Mouse (Mus musculus) liver, embryonic 15.5 days (tissue): Measurements from ENCODE around the gene Boll. TPM values are rescaled to one million over a fixed set of nuclear protein-coding genes. Genes with fewer than 3 reads are reported as not detected.

Experiments
- ATAC-seq: fragments of 200-750 bp; cut with Nextera tagmentation; 2 replicates; pipeline ENCODE4 v1.8.0; 2017; ENCODE audit warnings: moderate number of reproducible peaks, mild to moderate bottlenecking, moderate library complexity; ENCODE audit not compliant: insufficient read depth
- H3K27ac ChIP-seq: fragments of 300-500 bp; sonication (generic); replicated peaks from 2 replicates; pipeline ENCODE4 v1.5.1; 2015; ENCODE audit warnings: mild to moderate bottlenecking, inconsistent platforms
- H3K27me3 ChIP-seq: fragments of 300-500 bp; sonication (generic); 2 replicates; pipeline ENCODE4 v1.6.1; 2015; ENCODE audit warnings: mild to moderate bottlenecking, inconsistent platforms
- H3K36me3 ChIP-seq: fragments of 300-500 bp; sonication (generic); replicated peaks from 2 replicates; pipeline ENCODE4 v1.6.1; 2015; ENCODE audit warnings: moderate library complexity, mild to moderate bottlenecking, inconsistent platforms
- H3K4me1 ChIP-seq: fragments of 300-500 bp; sonication (generic); replicated peaks from 2 replicates; pipeline ENCODE4 v1.6.1; 2015; ENCODE audit warnings: inconsistent platforms
- H3K4me2 ChIP-seq: fragments of 300-500 bp; sonication (generic); 2 replicates; pipeline ENCODE4 v1.6.1; 2015; ENCODE audit warnings: moderate library complexity, mild to moderate bottlenecking, inconsistent platforms
- H3K4me3 ChIP-seq: fragments of 300-500 bp; sonication (generic); replicated peaks from 2 replicates; pipeline ENCODE4 v1.5.1; 2015; ENCODE audit warnings: mild to moderate bottlenecking, inconsistent platforms
- H3K9ac ChIP-seq: fragments of 300-500 bp; sonication (generic); 2 replicates; pipeline ENCODE4 v1.6.1; 2015; ENCODE audit warnings: moderate library complexity, mild to moderate bottlenecking, inconsistent platforms
- H3K9me3 ChIP-seq: fragments of 300-500 bp; sonication (generic); replicated peaks from 2 replicates; pipeline ENCODE4 v1.6.1; 2016; ENCODE audit warnings: inconsistent platforms
- WGBS: fragments of 180-500 bp; shearing (Covaris S2); methylation state at CpG from one replicate; pipeline ENCODE4 v1.1.7; 2015; ENCODE audit warnings: mixed read lengths; ENCODE audit not compliant: insufficient replicate concordance; 5-methylcytosine and 5-hydroxymethylcytosine counted together
- polyA plus RNA-seq: library from polyadenylated mRNA; unstranded; fragments of >200 nt; fragmentation: Nextera tagmentation; extraction: Ambion mirVana; gene quantifications from 2 replicates; pipeline ENCODE4 v1.2.1, GENCODE M21; 2015

The Boll gene
- polyA plus RNA-seq, 1 experiment from 2014 or later: 0.07 TPM

GRCm38 (mm10) chr1:55238496-55238895 lies 124.8 kb downstream of the Boll start:
- Histone ChIP-seq H3K4me1 (peaks cover 33% of the 10 kb centered on the region), H3K9me3 (no peaks in the 10 kb centered on the region), H3K27me3 (no peaks in the 10 kb centered on the region), H3K36me3 (0 out of 2 replicates have a peak, but pooled peaks cover 9% of the 10 kb centered on the region), H3K4me3 (peak overlapping the region; percentile 88), H3K4me2 (peak overlapping the region; percentile 98), H3K27ac (peak overlapping the region; percentile 90; the same call in 1 of the 2 replicates), H3K9ac (peak overlapping the region; percentile 85)
- no peak for ATAC-seq
- 23% methylated on average over 13 of the region's 13 CpGs for WGBS

- peaks cover 3% of the 10 kb centered on the region; the same call in 1 of the 2 replicates for H3K27me3 ChIP-seq
- 0 out of 2 replicates have a peak, but pooled peaks cover 9% of the 10 kb centered on the region for H3K36me3 ChIP-seq
- peak overlapping the region; percentile 90 for H3K27ac ChIP-seq
- no peaks in the 10 kb centered on the region for H3K9me3 ChIP-seq
- peak overlapping the region; percentile 98 for H3K4me2 ChIP-seq
- H3K4me1 ChIP-seq: peaks cover 33% of the 10 kb centered on the region
- H3K4me3 ChIP-seq: peak overlapping the region; percentile 88
- no peak; the same call in 1 of the 2 replicates for ATAC-seq
- H3K9ac ChIP-seq: peak overlapping the region; percentile 85
- WGBS: under 1% methylated on average over 23 of the region's 23 CpGs
Observed at GRCm38 (mm10) chr1:55237643-55238161, 125.6 kb downstream of the Boll start.

- peaks cover 31% of the 10 kb centered on the region for H3K4me1 ChIP-seq
- H3K9me3 ChIP-seq: no peaks in the 10 kb centered on the region
- peak within 1 kb of the TSS; percentile 88 for H3K4me3 ChIP-seq
- peak; percentile 99 for ATAC-seq
- H3K27ac ChIP-seq: peak within 1 kb of the TSS; percentile 90
- peak within 1 kb of the TSS; percentile 85 for H3K9ac ChIP-seq
- H3K27me3 ChIP-seq: peaks cover 3% of the 10 kb centered on the region; the same call in 1 of the 2 replicates
- H3K36me3 ChIP-seq: 0 out of 2 replicates have a peak, but pooled peaks cover 6% of the 10 kb centered on the region
- H3K4me2 ChIP-seq: peak within 1 kb of the TSS; percentile 98
- WGBS: under 1% methylated on average over 82 of the region's 82 CpGs
Observed at GRCm38 (mm10) chr1:55236890-55237642, 126.2 kb downstream of the Boll start, which contains the start of gene Mars2. Gene Mars2 (plus strand): TSS chr1:55237177.

- 20% methylated on average over 5 of the region's 5 CpGs for WGBS
- H3K27ac ChIP-seq: peak overlapping the region; percentile 64
- H3K4me2 ChIP-seq: peak overlapping the region; percentile 98
- ATAC-seq: 0 out of 2 replicates have a peak, but pooled peaks have one; percentile 4
- peaks cover 3% of the 10 kb centered on the region; the same call in 1 of the 2 replicates for H3K27me3 ChIP-seq
- peak overlapping the region; percentile 85 for H3K9ac ChIP-seq
- no peaks in the 10 kb centered on the region for H3K9me3 ChIP-seq
- peak overlapping the region; percentile 88 for H3K4me3 ChIP-seq
- H3K4me1 ChIP-seq: peaks cover 25% of the 10 kb centered on the region
- H3K36me3 ChIP-seq: 0 out of 2 replicates have a peak, but pooled peaks cover 3% of the 10 kb centered on the region
Observed at GRCm38 (mm10) chr1:55236487-55236886, 126.8 kb downstream of the Boll start.

GRCm38 (mm10) chr1:55234910-55235520 lies 128.3 kb downstream of the Boll start:
- no peaks in the 10 kb centered on the region for H3K9me3 ChIP-seq
- no peak overlapping the region for H3K4me2 ChIP-seq
- H3K27me3 ChIP-seq: peaks cover 3% of the 10 kb centered on the region; the same call in 1 of the 2 replicates
- ATAC-seq: no peak
- H3K27ac ChIP-seq: no peak overlapping the region
- H3K4me1 ChIP-seq: peaks cover 25% of the 10 kb centered on the region
- 57% methylated on average over 16 of the region's 16 CpGs for WGBS
- H3K36me3 ChIP-seq: 0 out of 2 replicates have a peak, but pooled peaks cover 3% of the 10 kb centered on the region
- H3K4me3 ChIP-seq: no peak overlapping the region
- no peak overlapping the region for H3K9ac ChIP-seq

- Histone ChIP-seq H3K4me3 (no peak overlapping the region), H3K4me2 (no peak overlapping the region), H3K4me1 (no peaks in the 10 kb centered on the region), H3K27me3 (peaks cover 44% of the 10 kb centered on the region), H3K9ac (no peak overlapping the region), H3K9me3 (no peaks in the 10 kb centered on the region), H3K27ac (no peak overlapping the region), H3K36me3 (no peaks in the 10 kb centered on the region)
- 62% methylated on average over 8 of the region's 8 CpGs for WGBS
- no peak for ATAC-seq
Observed at GRCm38 (mm10) chr1:55228256-55228884, 134.9 kb downstream of the Boll start.

- ATAC-seq: no peak
- H3K9me3 ChIP-seq: no peaks in the 10 kb centered on the region
- no peak overlapping the region for H3K27ac ChIP-seq
- H3K4me1 ChIP-seq: no peaks in the 10 kb centered on the region
- no peak overlapping the region for H3K4me3 ChIP-seq
- WGBS: 39% methylated on average over 1 of the region's 1 CpGs
- H3K4me2 ChIP-seq: no peak overlapping the region
- H3K36me3 ChIP-seq: no peaks in the 10 kb centered on the region
- H3K27me3 ChIP-seq: peaks cover 41% of the 10 kb centered on the region
- no peak overlapping the region for H3K9ac ChIP-seq
Observed at GRCm38 (mm10) chr1:55227376-55227775, 135.9 kb downstream of the Boll start.

- no peak within 1 kb of the TSS; the same call in 1 of the 2 replicates for H3K9ac ChIP-seq
- no peaks in the 10 kb centered on the region for H3K9me3 ChIP-seq
- no peak within 1 kb of the TSS for H3K27ac ChIP-seq
- no peaks in the 10 kb centered on the region for H3K36me3 ChIP-seq
- ATAC-seq: no peak
- no peaks in the 10 kb centered on the region for H3K4me1 ChIP-seq
- peaks cover 41% of the 10 kb centered on the region for H3K27me3 ChIP-seq
- peak within 1 kb of the TSS; percentile 39 for H3K4me3 ChIP-seq
- peak within 1 kb of the TSS; percentile 55 for H3K4me2 ChIP-seq
- 7% methylated on average over 26 of the region's 26 CpGs for WGBS
Observed at GRCm38 (mm10) chr1:55226011-55226857, 137.0 kb downstream of the Boll start, which contains the start of gene Rftn2. Gene Rftn2 (minus strand): TSS chr1:55226782.

- Histone ChIP-seq H3K27ac (no peak overlapping the region), H3K27me3 (peaks cover 41% of the 10 kb centered on the region), H3K4me2 (peak overlapping the region; percentile 2; the same call in 1 of the 2 replicates), H3K9ac (no peak overlapping the region), H3K4me1 (no peaks in the 10 kb centered on the region), H3K9me3 (no peaks in the 10 kb centered on the region), H3K4me3 (no peak overlapping the region), H3K36me3 (no peaks in the 10 kb centered on the region)
- WGBS: 67% methylated on average over 3 of the region's 3 CpGs
- no peak for ATAC-seq
Observed at GRCm38 (mm10) chr1:55225398-55225797, 137.9 kb downstream of the Boll start.

- ATAC-seq: no peak
- peaks cover 41% of the 10 kb centered on the region for H3K27me3 ChIP-seq
- H3K4me1 ChIP-seq: no peaks in the 10 kb centered on the region
- H3K4me3 ChIP-seq: no peak overlapping the region
- H3K36me3 ChIP-seq: no peaks in the 10 kb centered on the region
- WGBS: 57% methylated on average over 11 of the region's 11 CpGs
- no peak overlapping the region for H3K4me2 ChIP-seq
- no peak overlapping the region for H3K9ac ChIP-seq
- H3K9me3 ChIP-seq: no peaks in the 10 kb centered on the region
- H3K27ac ChIP-seq: no peak overlapping the region
Observed at GRCm38 (mm10) chr1:55224111-55224510, 139.2 kb downstream of the Boll start.
